Mouse (Mus musculus): ENCODE results near the gene Il17rd.

The Il17rd gene

GRCm38 (mm10) chr14:27044967-27045361 is 6.2 kb downstream of the Il17rd start:
- no peak for DNase-seq (ENCODE audit: low spot score in 2 of 2)

GRCm38 (mm10) chr14:27048231-27048956 is 9.7 kb downstream of the Il17rd start:
- no peak for DNase-seq (ENCODE audit: low spot score in 2 of 2)

- no peak for DNase-seq (ENCODE audit: low spot score in 2 of 2)
Observed at GRCm38 (mm10) chr14:27050043-27050442, 11.3 kb downstream of the Il17rd start.

GRCm38 (mm10) chr14:27050560-27051510 is 12.1 kb downstream of the Il17rd start:
- no peak for DNase-seq (ENCODE audit: low spot score in 2 of 2)

- no peak for DNase-seq (ENCODE audit: low spot score in 2 of 2)
Observed at GRCm38 (mm10) chr14:27051511-27051895, 12.8 kb downstream of the Il17rd start.

- no peak for DNase-seq (ENCODE audit: low spot score in 2 of 2)
Observed at GRCm38 (mm10) chr14:27058535-27059223, 19.9 kb downstream of the Il17rd start.

GRCm38 (mm10) chr14:27059224-27059558 is 20.4 kb downstream of the Il17rd start:
- no peak for DNase-seq (ENCODE audit: low spot score in 2 of 2)

- DNase-seq (ENCODE audit: low spot score in 2 of 2) = no peak
Observed at GRCm38 (mm10) chr14:27063338-27063737, 24.6 kb downstream of the Il17rd start.

GRCm38 (mm10) chr14:27066171-27066929 is 27.6 kb downstream of the Il17rd start:
- no peak for DNase-seq (ENCODE audit: low spot score in 2 of 2)

- no peak for DNase-seq (ENCODE audit: low spot score in 2 of 2)
Observed at GRCm38 (mm10) chr14:27067866-27068271, 29.1 kb downstream of the Il17rd start.

GRCm38 (mm10) chr14:27069434-27070097 is 30.8 kb downstream of the Il17rd start:
- no peak for DNase-seq (ENCODE audit: low spot score in 2 of 2)

- DNase-seq (ENCODE audit: low spot score in 2 of 2) = no peak
Observed at GRCm38 (mm10) chr14:27070128-27070527, 31.4 kb downstream of the Il17rd start.

- no peak for DNase-seq (ENCODE audit: low spot score in 2 of 2)
Observed at GRCm38 (mm10) chr14:27070758-27071157, 32.0 kb downstream of the Il17rd start.

GRCm38 (mm10) chr14:27071985-27072384 is 33.2 kb downstream of the Il17rd start:
- DNase-seq (ENCODE audit: low spot score in 2 of 2) = no peak

GRCm38 (mm10) chr14:27075084-27075483 is 36.3 kb downstream of the Il17rd start:
- no peak for DNase-seq (ENCODE audit: low spot score in 2 of 2)

GRCm38 (mm10) chr14:27075909-27076521 is 37.3 kb downstream of the Il17rd start:
- DNase-seq (ENCODE audit: low spot score in 2 of 2) = no peak

GRCm38 (mm10) chr14:27076522-27076920 is 37.8 kb downstream of the Il17rd start:
- no peak for DNase-seq (ENCODE audit: low spot score in 2 of 2)

- no peak for DNase-seq (ENCODE audit: low spot score in 2 of 2)
Observed at GRCm38 (mm10) chr14:27081536-27082275, 43.0 kb downstream of the Il17rd start.

- DNase-seq (ENCODE audit: low spot score in 2 of 2) = no peak
Observed at GRCm38 (mm10) chr14:27085471-27085870, 46.7 kb downstream of the Il17rd start.

- DNase-seq (ENCODE audit: low spot score in 2 of 2) = no peak
Observed at GRCm38 (mm10) chr14:27085999-27086398, 47.3 kb downstream of the Il17rd start.

Data from thymus, postnatal 10 days (tissue).